Mouse (Mus musculus) left cerebral cortex, adult 9 months (tissue): ENCODE data around the gene N4bp2l2.
"Not testable (repeated sequence)": the region's sequence is repeated elsewhere in the genome, so short reads cannot be mapped to it uniquely, and the experiment has no call there.

Experiments used
- DNase-seq, 2 experiments: peaks; one replicate each; pipeline ENCODE4 v3.0.0; 2022; ENCODE audit warnings: low spot score in 2 of 2

Gene N4bp2l2

DNA sequence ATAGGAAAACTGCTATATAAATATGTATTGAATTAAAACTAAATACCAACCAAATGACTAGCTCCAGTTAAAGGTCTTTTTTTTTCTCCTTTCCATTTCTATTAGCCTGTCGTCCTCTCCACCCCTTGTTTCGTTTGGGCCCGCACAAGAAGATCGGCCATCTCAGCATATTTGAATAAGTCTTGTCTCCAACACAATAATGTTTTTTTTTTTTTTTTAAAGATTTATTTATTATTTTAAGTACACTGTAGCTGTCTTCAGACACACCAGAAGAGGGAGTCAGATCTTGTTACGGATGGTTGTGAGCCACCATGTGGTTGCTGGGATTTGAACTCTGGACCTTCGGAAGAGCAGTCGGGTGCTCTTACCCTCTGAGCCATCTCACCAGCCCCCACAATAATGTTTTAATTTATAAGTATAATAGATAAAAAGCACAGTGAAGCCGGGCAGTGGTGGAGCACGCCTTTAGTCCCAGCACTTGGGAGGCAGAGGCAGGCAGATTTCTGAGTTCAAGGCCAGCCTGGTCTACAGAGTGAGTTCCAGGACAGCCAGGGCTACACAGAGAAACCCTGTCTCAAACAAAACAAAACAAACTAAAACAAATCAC lies at the start of gene N4bp2l2:
Gene N4bp2l2 (minus strand): TSS at position 51 of the 607 bp plus-strand sequence.
- DNase-seq, result not testable (repeated sequence)

DNA sequence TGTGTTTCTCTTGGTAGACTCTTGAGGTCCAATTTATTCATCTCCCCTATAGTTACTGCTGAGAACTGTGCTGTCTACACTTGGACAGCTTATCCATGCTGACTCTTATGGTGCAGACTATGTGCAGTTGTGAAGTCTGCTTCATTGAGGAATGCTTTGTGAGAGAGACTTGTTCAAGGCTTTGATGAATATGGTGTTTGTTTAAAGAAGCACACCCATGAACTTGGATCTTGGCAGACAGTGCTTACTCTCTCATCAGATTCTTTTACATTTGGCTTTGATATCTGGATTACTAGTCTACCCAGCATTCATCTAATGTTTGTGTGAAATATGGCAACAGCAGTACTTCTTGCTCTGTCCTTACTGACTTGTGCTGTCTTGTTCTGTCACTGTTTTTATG lies 47.4 kb upstream of the N4bp2l2 start:
- DNase-seq, result no peak

DNA sequence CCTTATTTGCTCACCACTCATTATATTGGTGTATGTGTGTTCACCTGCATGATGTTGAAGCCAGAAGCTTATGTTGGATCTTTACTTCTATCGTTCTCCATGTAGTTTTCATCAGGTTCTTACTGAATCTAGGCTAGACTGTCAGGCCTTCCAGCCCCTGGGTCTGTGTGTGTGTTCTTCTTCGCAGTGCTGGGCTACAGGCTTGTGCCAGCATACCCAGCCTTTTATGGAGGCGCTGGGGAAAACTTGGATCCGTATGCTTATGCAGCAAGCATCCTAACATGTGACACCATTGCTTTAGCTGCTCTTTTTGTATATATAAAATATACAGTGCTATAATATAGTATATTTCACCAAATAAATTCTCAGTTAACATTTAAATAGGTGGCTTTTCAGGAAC lies 45.5 kb upstream of the N4bp2l2 start:
- no peak for DNase-seq

DNA sequence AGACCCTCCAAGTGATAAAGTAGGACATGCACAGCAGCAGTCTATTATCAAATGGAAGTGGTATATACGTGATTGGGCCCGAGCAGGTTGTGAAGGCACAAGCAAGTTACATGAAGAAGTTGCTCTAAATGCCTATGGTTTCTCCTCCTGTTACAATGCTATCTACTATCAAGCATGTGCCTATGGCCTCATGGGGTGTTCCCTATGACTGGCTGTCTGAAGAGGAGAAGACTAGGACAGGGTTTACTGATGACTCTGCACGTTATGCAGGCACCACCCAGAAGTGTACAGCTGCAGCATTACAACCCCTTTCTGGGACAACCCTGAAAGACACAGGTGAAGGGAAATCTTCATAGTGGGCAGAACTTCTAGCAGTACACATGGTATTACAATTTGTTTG lies 41.2 kb upstream of the N4bp2l2 start:
- not testable (repeated sequence) for DNase-seq

DNA sequence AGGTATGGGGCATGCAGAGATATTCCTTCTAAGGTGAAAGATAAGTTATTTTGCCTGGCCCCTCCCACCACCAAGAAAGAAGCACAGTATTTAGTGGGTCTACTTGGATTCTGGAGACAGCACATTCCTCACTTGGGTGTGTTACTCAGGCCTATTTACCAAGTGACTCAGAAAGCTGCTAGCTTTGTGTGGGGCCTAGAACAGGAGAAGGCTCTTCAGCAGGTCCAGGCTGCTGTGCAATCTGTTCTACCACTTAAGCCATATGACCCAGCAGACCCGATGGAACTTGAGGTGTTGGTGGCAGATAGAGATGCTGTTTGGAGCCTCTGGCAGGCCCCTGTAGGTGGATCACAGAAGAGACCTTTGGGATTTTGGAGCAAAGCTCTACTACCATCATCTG lies 40.7 kb upstream of the N4bp2l2 start:
- not testable (repeated sequence) for DNase-seq

DNA sequence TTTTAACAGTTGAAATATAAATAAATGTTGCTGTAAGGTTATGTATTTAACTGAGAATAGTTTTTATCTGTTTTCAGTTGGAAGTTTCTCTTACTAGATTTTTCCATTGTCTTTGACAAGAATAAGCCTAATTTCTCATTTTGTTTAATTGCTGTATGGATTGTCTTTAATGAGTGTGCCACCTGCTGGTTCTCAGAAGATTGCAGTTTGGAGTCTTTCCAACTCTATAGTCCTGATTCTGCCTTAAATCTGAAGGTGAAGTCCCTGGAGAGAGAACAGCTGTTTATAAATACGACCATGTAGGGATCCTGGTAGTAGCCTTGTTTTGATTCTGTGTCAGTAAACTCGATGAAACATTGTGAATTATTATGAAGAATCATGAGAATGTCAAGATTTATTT lies 36.7 kb upstream of the N4bp2l2 start:
- DNase-seq, result peak in 1 of 2 experiments; percentile 69

DNA sequence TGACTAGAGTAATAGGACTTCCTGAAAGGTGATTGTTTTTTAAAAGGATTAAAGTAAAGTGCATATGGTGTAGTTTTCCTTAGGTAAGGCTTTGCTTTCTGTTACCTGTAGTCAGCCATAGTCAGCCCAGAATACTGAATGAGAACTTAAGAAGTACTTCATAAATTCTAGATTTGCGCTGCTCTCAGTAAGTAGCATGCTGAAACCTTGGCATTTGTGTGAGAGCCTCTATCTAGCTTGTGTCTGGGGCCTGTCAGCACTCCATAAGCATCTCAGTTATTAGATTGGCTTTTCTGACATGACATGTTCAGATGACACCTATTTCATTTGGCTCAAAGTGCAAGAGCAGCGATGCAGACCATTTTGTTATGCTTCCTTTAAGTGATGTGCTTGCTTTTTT lies 27.3 kb upstream of the N4bp2l2 start:
- no peak for DNase-seq

DNA sequence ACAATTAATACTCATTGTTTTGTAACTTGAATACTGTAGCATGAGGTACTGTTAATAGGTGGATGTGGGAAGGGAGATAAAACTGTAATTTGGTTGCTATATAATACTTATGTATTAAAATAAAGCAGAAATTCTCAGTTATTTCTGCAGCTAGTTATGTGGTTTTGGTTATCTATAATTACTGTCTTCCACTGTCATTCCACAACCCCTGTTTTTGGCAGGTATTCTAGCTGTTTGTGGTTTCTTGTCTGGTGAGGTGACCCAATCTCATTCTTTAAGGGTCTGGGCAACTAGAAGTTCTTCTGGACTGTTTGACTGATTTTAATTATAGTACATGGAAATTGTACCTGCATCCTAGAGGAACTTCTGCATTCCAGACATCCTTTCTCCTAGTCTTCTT lies 24.7 kb upstream of the N4bp2l2 start:
- DNase-seq, result no peak

DNA sequence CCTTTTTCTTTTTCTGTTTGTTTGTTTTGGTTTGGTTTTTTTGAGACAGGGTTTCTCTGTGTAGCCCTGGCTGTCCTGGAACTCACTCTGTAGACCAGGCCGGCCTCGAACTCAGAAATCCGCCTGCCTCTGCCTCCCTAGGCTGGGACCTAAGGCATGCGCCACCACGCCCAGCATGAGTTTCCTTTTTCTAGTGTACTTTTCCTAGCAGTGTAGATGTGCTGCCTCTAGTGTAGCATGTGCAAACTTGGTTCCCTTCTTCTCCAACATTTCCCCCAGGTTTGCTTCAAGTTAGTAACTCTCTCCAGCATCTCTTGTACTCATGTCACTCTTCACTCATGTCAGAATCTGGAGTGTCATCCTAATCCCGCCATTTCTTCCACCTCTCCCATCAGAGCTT lies 16.9 kb upstream of the N4bp2l2 start:
- not testable (repeated sequence) for DNase-seq

DNA sequence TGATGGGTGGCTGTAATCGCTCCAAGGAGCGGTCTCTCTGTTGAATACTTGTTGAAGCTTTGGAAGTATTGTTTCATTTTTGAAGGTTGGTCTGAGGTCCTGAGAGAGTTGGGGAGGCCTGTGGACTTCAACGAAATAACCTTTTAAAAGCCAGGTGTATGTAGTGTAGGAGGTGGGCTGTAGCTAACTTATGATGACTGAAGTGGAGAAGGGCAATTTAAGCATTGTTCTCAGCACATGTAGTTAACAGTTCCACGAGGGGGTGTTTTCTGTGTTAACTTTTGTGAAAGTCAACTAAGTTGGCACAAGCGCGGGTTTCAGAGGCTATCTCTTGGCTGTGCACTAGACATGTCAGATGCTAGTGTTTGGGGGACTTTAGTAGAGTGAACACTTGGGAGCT lies 8.9 kb upstream of the N4bp2l2 start:
- DNase-seq, result no peak

DNA sequence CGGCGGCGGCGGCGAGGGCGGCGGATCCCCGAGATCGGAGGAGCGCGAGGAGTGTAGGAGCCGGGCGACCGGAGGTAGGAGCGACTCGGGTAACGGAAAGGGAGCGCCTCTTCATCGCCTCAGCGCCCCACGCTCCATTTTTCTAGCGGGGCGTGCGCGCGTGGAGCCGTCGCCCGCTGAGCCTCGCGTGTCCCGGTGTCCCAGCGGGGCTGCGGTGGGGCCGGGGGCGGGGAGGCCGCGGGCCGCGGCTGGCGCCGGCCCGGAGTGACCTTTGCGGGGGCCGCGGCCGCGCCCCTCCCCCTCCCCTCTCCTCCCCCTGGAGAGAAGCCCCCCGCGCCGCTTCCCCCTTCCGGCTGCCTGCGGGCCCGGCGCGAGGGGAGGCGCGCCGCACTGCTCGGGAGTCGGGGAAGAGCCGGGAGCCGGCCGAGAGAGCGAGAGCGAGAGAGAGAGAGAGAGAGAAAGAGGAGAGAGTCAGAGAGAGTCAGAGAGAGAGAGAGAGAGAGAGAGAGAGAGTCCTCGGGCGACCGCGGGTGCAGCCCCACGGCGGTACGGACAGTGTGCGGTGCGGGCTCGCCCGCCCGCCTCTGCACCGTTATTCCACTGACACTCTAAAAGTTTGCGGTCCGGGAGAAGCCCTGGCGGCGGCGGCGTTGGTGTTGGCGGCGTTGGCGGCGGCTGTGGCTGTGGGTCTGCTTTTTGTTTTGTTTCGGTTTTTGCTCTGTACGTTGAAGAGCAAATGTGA lies 8.1 kb upstream of the N4bp2l2 start:
- DNase-seq, result no peak

DNA sequence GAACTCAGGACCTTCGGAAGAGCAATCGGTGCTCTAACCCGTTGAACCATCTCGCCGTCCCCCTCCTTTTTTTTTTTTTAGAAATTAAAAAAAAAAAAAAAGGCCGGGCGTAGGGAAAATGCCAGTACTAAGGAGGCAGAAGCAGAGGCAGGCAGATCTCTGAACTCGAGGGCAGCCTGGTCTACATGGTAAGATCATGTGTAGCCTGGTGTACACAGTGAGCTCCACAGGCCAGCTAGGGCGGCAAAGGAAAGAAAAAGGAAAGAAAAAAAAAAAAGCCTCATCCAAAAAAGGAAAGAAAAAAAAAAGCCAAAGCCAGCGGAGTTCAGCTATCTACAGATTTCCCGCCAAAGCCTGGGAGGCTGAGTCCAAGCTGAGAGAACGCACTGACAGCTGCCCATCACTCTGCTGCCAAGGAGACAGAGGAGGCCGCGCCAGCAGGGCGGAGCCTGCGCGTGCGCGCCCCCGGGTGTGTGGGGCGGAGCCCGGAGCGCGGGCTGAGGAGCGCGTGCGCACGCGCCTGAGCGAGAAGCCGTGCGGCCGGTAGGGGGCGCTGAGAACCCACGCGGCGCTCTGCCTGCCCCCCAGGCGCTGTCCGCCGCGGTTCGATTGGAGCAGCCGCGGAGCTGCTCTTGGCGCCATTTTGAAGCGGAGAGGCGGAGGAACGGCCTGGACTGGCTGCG lies 7.3 kb upstream of the N4bp2l2 start, which contains the start of gene Pds5b:
Gene Pds5b (plus strand): TSS at position 587 of the 683 bp plus-strand sequence.
- DNase-seq, result peak; percentile 84 to 92

DNA sequence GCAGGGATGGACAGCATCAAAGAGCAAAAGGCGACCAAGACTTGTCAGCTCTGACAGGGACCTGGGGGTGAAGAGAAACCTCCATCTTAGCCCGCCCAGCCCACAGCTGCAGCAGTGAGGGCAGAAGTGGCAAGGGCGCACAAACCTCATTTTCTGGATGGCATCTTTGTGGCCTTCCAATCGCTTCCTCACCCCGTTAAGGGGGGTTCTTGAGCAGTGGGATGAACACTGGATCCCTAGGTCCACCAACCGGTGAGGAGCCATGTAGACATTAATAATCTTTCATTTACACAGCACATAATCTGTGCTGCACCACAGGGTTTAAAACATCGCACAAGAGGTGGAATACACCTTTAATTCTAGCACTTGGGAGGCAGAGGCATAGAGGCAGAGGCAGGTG lies 6.4 kb upstream of the N4bp2l2 start:
- DNase-seq, result no peak

DNA sequence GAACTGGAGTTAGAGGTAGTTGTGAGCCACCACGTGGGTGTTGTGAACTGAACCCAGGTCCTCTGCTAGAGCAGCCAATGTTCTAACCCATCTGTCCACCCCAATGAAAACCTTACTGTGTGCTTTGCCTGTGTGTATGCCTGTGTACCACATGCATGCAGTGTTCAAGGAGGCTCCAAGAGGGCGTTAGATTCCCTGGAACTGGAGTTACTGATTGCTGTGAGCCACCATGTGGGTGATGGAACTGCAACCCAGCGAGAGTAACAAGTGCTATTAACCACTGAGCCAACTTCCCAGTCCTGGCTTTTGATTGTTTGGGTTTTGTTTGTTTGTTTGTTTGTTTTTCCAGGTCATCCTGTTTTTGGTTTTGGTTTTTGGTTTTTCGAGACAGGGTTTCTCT lies 2.7 kb upstream of the N4bp2l2 start:
- no peak for DNase-seq

DNA sequence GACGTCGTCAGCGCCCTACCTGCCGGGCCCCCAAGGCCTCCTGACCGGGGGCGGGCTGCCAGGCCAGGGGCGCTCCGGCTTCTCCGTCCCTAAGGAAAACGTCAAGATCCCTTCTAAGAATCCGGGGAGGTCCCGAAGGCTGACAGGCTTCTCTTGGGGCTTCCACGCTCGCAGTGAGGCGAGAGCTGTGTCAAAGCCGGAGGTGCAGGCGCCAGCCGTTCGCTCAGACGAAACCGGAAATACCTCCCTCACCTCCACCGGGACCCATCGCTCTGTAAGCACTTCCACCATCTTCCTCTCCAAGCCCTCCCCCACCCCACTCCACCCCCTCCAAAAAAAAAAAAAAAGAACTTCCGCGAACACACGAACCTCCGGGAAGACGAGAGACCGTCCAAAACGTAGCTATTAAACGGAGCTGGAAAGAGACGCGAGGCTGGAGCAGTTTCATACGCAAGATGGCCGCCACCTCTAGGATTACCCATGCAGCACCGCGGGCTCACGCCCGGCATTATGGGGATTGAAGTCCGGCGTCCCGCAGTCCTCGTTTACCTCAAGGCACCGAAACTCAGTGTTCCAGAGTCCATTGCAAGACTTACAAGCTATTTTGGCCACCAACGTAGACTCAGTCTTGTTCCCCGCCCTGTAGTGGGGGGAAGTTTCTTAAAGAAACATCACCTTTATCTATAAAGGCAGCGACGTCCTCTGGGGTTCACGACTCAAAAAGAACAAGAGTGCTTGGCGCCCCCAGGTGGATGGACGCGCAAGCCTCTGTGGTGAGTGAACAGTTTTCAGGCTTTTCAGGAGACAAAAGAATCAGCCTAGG lies 640 bp downstream of the N4bp2l2 start:
- DNase-seq, result peak; percentile 98 to 99

DNA sequence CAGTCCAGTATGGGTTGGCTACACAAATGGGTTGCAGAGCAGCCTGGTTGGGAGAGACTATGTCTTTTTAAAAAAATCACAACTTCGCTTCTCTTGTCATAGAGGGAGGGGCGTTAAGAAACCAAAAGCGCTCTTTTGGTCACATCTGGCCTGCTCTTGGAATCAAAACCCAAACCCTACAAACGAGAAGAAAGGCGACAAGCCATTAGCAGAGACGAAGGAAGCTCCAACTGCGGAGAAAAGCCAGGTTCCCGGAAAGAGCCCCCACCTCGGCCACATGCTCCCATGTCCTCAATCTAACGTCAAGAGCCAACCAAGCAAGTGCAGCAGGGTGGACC lies 1.2 kb downstream of the N4bp2l2 start:
- DNase-seq, result no peak

DNA sequence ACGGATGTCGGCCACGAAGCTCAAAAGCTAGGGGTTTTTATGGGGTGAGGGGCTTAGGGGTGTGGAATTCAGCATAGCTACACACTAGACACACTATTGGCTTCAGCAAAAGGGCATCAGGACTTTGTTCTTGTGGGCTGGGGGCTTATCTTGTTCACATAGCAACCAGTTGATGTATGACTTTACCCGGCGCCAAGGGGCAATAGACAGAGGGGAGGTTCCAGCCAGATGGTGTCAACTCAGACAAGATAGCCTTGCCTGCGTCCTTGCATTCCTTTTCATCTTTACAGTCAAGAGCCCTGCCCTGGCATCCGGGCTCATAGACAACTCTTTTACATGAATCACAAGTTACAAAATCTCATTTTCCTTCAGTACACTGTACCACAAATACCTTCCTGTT lies 2.1 kb downstream of the N4bp2l2 start:
- not testable (repeated sequence) for DNase-seq

DNA sequence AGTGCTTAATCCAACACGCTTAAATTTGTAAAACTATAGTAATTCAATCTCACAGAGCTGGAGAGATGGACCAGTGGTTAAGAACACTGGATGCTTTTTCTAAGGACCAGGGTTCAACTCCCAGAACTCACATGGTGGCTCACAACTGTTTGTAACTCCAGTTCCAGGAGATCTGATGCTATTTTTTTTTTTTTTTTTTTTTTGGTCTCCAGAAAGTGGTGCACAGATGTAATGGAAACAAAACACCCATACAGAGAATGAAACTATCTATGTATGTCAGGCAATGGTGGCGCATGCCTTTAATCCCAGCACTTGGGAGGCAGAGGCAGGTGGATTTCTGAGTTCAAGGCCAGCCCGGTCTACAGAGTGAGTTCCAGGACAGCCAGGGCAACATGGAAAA lies 5.7 kb downstream of the N4bp2l2 start:
- DNase-seq, result not testable (repeated sequence)

DNA sequence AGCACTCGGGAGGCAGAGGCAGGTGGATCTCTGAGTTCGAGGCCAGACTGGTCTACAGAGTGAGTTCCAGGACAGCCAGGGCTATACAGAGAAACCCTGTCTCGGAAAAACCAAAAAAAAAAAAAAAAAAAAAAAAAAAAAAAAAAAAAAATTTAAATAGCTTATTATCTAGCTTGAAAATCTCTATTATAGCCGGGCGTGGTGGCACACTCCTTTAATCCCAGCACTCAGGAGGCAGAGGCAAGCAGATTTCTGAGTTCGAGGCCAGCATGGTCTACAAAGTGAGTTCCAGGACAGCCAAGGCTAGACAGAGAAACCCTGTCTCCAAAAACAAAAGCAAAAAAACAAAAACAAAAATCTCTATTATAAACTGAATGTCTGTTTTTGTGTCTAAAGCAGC lies 6.6 kb downstream of the N4bp2l2 start:
- DNase-seq, result not testable (repeated sequence)

DNA sequence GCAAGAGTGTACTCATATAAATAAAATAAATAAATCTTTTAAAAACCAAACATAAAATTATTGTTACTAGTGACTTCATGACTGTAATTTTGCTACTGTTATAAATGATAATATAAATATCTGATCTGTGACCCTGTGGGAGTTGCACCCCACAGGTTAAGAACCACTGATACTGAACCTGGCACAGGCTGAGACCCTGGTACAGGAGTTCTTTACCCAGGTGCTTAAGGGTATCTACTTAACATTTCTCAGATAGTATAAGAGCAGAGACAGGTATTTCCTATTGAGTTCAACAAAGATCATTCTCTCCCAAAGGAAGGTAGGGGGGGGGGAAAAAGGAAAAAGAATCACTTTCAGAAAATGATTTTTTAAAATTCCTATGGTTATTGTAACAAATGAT lies 11.4 kb downstream of the N4bp2l2 start:
- no peak for DNase-seq

DNA sequence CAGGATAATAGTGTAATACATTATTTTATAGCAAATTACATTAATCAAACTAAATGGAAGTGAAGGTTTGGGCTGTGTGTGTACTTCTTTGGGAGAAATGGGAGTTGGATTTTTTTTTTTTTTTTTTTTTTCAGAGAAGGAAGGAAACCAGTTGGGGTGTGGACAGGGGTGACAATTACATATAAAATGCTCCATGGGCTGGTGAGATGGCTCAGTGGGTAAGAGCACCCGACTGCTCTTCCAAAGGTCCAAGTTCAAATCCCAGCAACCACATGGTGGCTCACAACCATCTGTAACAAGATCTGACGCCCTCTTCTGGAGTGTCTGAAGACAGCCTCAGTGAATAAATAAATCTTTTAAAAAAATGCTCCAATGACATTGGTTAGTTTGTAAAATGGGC lies 13.4 kb downstream of the N4bp2l2 start:
- no peak for DNase-seq

DNA sequence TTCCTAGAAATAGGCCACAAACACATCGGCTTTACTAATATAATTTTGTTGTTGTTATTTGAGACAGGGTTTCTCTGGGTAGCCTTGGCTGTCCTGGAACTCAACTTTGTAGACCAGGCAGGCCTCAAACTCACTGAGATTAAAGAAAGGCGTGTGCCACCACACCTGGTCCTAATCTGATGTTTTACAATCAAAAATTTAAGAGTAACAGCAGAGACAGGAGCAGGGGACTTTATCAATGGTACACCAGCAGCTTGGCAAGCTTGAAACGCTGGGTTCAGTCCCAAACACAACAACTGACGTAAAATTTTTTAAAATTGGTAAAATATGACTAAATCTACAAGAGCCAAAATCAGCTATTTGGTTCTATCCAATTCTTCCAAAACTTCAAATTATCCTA lies 21.1 kb downstream of the N4bp2l2 start:
- DNase-seq, result no peak
